Mouse (Mus musculus): Measurements from ENCODE around the gene Syt5. TPM values are rescaled to one million over a fixed set of nuclear protein-coding genes. Genes with fewer than 3 reads are reported as not detected.

The Syt5 gene
- 0.07 and 0.17 TPM in 2 replicates for polyA plus RNA-seq (2012; rRNA removed)

DNA sequence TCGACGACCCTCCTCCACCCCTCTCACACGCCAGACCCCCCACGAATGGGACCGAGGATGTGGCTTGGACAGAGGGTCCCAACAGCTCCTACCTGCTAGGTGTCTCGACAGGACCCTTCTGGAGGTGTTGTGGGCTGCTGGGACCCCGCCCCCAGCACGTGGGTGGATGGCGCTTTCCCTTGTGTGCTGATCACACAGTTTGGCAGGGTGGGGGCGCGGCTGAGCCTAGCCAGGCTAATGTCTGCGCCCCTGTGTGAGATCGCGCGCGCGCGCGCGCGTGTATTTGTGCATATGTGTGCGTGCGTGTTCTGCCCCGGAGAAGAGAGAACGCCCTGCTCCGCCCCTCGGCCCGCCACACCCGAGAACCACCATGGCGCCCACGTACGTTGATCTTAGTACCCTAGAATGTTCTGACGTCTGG is at the start of gene Syt5:
Gene Syt5 (minus strand): TSS at position 321 of the 421 bp plus-strand sequence.

DNA sequence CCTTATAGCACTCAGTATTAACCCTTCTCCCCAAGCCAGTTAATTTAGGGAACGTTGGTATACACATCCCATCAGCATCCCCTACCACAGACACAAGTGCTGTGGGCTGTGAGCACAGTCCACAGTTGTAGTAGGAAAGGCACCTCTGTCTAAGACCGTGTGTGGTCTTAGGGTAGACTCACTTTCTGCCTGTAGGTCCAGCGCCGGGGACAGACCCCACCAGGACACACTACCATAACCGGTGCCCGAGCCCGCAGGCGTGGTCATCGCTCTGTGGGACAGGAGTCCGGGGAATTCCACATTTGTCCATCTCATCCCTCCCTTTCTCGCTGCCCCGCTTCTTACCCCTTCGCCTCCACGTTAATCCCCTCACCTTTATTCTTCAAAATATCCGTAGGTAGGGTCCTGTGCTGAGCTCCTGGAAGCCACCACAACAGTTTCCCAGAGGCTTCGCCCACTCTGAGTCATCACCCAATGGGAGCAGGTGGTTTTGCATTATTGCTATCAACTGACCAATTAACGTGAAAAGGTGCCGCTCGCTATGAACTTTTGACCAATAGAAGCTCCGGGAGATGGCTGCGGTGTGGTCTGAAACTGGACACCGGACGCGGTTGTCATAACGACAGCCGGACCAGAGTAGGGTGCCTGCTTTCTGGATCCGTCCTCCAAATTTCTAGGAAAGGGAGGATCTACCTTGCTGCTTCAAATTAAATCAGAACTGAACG is 15.2 kb downstream of the Syt5 start, which contains the start of gene Dnaaf3:
Gene Dnaaf3 (minus strand): TSS at position 449 of the 725 bp plus-strand sequence.

DNA sequence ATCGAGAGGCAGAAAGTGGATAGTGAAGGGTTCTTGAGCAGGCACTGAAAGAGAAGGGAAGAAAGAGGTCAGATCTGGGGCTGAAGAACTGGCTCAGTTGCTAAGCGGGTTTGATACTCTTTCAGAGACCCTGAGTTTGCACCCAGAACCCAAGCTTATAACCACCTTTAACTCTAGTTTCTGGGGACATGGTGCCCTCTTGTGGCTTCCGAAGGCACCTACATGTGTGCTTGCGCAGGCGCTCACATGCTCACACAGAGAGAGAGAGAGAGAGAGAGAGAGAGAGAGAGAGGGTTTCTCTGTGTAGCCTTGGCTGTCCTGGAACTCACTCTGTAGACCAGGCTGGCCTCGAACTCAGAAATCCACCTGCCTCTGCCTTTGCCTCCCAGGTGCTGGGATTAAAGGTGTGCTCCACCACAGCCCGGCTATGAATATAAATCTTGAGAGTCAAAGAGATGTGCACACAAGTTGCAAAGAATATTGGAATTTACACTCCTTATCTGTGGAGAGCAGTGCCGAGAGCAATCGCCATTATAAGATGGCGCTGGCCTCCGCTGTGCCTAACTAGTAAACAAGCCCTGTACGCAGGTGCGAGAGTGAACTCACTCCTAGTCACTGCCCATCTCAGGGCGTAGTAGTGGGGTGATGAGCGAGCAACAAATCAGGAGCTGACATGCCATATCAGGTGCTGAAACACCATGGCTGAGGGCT is 23.0 kb downstream of the Syt5 start, which contains the start of gene Tnni3:
Gene Tnni3 (minus strand): TSS at position 18 of the 711 bp plus-strand sequence.

DNA sequence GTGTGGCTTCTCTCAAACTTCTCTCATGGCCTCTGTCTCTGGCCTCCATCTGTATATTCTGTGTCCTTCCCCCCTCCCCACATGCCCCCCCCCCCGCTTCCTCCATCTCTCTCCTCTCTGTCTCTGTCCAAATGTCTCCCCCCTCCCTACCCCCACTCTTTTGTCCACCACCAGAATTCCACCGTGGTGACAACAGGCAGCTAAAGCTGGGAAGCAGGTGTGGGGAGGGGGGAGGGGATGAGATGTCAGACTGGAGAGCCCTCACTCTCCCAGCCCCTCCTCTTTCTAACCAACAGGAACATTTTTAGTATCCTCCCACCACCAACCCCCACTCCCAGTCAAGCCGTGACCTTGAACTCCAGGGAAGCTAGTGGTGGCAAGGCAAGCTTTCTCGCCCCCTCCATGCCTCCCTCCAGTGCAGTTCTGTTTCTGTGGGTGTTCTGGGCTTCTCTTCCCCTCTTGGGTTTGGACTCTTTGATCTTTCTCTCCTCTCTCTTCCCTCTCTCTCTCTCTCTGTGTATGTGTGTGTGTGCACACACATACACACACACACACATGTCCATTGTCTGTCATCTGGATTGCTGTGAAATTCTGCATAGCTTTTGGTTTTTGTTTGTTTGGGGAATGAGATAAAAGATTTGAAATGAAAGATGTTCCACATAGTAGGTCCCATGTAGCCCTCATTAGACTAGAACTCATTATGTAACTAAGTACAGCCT is 30.9 kb downstream of the Syt5 start, which contains the start of gene Tnnt1:
Gene Tnnt1 (minus strand): TSS at position 51 of the 719 bp plus-strand sequence.

DNA sequence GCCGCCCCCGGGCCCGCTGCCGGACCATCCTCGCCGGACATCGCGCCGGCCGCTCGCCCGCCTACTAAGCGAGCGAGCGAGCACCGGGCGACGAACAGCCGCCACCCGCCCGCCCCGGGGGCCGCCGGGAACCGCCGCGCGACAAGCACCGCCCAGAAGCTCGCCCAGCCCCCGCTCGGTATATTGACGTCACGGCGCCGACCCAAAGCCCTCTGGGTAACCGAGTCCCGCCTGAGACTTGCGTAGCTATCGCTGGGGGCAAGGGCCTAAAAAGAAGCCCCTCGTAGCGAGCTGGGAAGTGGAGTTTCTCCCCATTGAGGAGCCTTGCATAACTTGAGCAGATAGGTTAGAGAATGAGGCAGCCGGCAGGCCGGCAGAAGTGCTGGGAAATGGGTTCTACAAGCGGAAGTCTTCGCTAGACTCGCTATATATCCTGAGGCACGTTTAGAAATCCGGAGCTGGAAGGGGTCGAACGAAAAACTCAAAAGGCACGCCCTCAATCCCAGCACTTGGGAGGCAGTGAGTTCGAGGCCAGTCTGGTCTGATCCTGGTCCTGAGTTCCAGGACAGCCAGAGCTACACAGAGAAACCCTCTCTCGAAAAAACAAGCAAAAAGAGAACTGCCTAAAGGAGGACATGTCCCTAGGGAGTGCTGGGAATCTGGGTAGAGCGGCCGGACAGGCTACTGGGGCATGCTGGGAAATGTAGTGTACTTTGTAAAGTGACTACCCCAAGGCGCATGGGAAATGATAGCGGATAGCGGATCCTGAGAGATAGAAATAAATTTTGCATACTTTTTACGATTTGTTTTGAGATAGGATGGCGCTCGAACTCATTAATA is 45.6 kb downstream of the Syt5 start, which contains the start of gene Ppp1r12c:
Gene Ppp1r12c (minus strand): TSS at position 123 of the 840 bp plus-strand sequence.

Other genes starting within 250 kb of the Syt5 start
- gene Ncr1, start 209.8 kb downstream of the Syt5 start, polyA plus RNA-seq (2012; rRNA removed): 0.01 TPM in 1 of 2 replicates, not detected in the other
- 1.2 and 1.8 TPM in 2 replicates for gene Gp6, start 149.8 kb downstream of the Syt5 start, polyA plus RNA-seq (2012; rRNA removed)
- 3.2 and 4.1 TPM in 2 replicates for gene Rdh13, start 101.9 kb downstream of the Syt5 start, polyA plus RNA-seq (2012; rRNA removed)
- gene Eps8l1, start 86.9 kb downstream of the Syt5 start, polyA plus RNA-seq (2012; rRNA removed): 0.50 and 1.1 TPM in 2 replicates
- gene Ppp1r12c, start 45.9 kb downstream of the Syt5 start, polyA plus RNA-seq (2012; rRNA removed): 20.8 and 26.5 TPM in 2 replicates
- 4.0 and 12.5 TPM in 2 replicates for gene Tnnt1, start 31.2 kb downstream of the Syt5 start, polyA plus RNA-seq (2012; rRNA removed)
- 0.36 and 0.44 TPM in 2 replicates for gene Tnni3, start 23.3 kb downstream of the Syt5 start, polyA plus RNA-seq (2012; rRNA removed)
- gene Dnaaf3, start 15.1 kb downstream of the Syt5 start, polyA plus RNA-seq (2012; rRNA removed): 0.26 and 0.35 TPM in 2 replicates
- 0.01 TPM in 1 of 2 replicates, not detected in the other for gene Ptprh, start 56.5 kb upstream of the Syt5 start, polyA plus RNA-seq (2012; rRNA removed)
- gene Tmem86b, start 83.9 kb upstream of the Syt5 start, polyA plus RNA-seq (2012; rRNA removed): 28.2 and 34.6 TPM in 2 replicates
- gene Ppp6r1, start 111.5 kb upstream of the Syt5 start, polyA plus RNA-seq (2012; rRNA removed): 27.4 and 32.4 TPM in 2 replicates
- 27.9 and 31.5 TPM in 2 replicates for gene Hspbp1, start 137.5 kb upstream of the Syt5 start, polyA plus RNA-seq (2012; rRNA removed)
- gene Brsk1, start 143.1 kb upstream of the Syt5 start, polyA plus RNA-seq (2012; rRNA removed): 0.37 and 0.41 TPM in 2 replicates
- gene Tmem150b, start 177.7 kb upstream of the Syt5 start, polyA plus RNA-seq (2012; rRNA removed): 0.30 and 0.32 TPM in 2 replicates
- gene Kmt5c, start 192.6 kb upstream of the Syt5 start, polyA plus RNA-seq (2012; rRNA removed): 68.0 and 81.2 TPM in 2 replicates
- 104 and 108 TPM in 2 replicates for gene Cox6b2, start 205.6 kb upstream of the Syt5 start, polyA plus RNA-seq (2012; rRNA removed)
- gene Fam71e2, start 223.8 kb upstream of the Syt5 start, polyA plus RNA-seq (2012; rRNA removed): not detected in 2 replicates
- 0.02 TPM in 2 replicates for gene Il11, start 235.3 kb upstream of the Syt5 start, polyA plus RNA-seq (2012; rRNA removed)
- gene Tmem190, start 235.4 kb upstream of the Syt5 start, polyA plus RNA-seq (2012; rRNA removed): not detected in 2 replicates
- 6.5 and 7.0 TPM in 2 replicates for gene Tmem238, start 242.1 kb upstream of the Syt5 start, polyA plus RNA-seq (2012; rRNA removed)
- 272 and 305 TPM in 2 replicates for gene Rpl28, start 245.3 kb upstream of the Syt5 start, polyA plus RNA-seq (2012; rRNA removed)